Mouse (Mus musculus) heart, adult 2 months (tissue): ENCODE measurements at regions not wholly inside any gene's neighbourhood (a gene's known extent, or its start where the extent isn't known, plus 50 kb on each side); places are given as distances from the start of the nearest gene placed in this dataset.

Source experiments
- CTCF ChIP-seq: fragments of 200-600 bp; IDR thresholded peaks from 2 replicates; pipeline ENCODE4 v1.8.1; 2022; ENCODE audit warnings: antibody characterized with exemption, mild to moderate bottlenecking, moderate library complexity
- EP300 ChIP-seq: fragments of 200-500 bp; IDR thresholded peaks from 2 replicates; pipeline ENCODE4 v1.6.1; 2011; ENCODE audit warnings: low read depth, low read length, control low read depth; ENCODE audit not compliant: insufficient read depth
- POLR2A ChIP-seq: fragments of 200-500 bp; IDR thresholded peaks from 2 replicates; pipeline ENCODE4 v1.6.1; 2011; ENCODE audit warnings: mild to moderate bottlenecking, low read depth, low read length, control low read depth; ENCODE audit not compliant: insufficient read depth

GRCm38 (mm10) chr13:110990677-110991076, 264.1 kb upstream of the Actbl2 start:
- TF ChIP-seq CTCF: no peak
- no peak for TF ChIP-seq EP300
- TF ChIP-seq POLR2A: no peak
